Mouse (Mus musculus) frontal cortex, adult 2 months (tissue): ENCODE results near the gene Nxpe4. TPM values are rescaled to one million over a fixed set of nuclear protein-coding genes. Genes with fewer than 3 reads are reported as not detected.
A peak's percentile ranks its signal among the peaks of the same experiment; 100 is the strongest.
"Not testable (repeated sequence)": the region's sequence is repeated elsewhere in the genome, so short reads cannot be mapped to it uniquely, and the experiment has no call there.

Source experiments
- DNase-seq, 2 experiments: peaks; one replicate each; pipeline ENCODE4 v3.0.0; 2022; ENCODE audit warnings: low spot score in 1 of 2; ENCODE audit errors: extremely low spot score in 1 of 2
- polyA plus RNA-seq: library from polyadenylated mRNA; depleted of rRNA; stranded (reverse); fragments of >200 nt; gene quantifications from 2 replicates; pipeline ENCODE4 v1.2.3, GENCODE M21; 2012; rRNA removed

The Nxpe4 gene
- 10.1 and 12.8 TPM in 2 replicates for polyA plus RNA-seq

DNA sequence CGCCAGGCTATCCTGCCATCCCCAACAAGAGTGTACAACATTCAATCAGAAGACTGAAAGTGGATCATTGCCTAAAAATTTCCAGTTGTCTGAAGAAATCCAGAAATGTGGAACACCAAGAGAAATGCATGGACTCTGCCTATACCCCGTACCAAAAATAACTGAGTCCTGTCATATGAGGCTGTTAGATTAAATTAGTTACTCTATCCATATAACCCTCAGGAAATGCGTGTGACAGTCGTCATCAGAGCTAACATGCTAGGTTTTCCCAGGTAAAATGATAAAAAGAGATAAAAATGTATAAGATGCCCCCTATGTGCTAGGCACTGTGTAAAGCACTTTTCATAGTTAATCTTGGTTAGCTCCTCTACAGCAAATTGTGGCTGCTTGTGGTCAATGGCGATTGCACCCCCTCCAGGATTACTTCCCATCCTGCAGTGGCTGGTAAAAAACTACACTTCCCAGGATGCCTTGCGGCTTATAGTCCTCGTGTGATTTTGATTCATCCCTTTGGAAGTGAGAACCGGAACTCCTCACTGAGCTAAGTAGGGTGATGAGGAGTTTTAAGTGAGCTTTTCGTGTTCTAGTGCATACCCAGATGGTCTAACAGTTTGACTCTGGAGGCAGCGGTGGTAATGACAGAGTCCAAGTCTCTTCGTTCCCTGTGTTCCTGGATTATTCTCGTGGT lies at the start of gene Nxpe4:
Gene Nxpe4 (plus strand): TSS at position 519 of the 688 bp plus-strand sequence.
- DNase-seq = peak; percentile 85 to 96

DNA sequence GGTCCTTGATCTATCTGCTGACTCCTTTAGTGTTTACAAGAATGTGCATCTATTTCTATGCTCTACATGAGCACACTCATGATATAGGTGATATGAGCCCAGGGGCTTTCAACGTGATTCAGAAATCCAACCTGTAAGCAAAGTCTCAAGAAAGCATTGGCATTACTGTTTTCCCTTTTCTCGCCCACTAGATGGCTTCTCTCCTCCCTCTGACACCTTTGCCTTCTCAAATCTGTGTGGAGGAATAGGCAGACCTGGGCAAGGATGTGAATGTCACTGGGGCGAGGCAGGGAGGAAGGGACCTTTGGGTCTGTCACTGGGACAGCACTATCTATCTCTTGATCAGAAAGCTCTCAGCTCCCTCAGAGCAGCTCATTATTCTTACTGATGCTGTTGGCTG lies 35.0 kb upstream of the Nxpe4 start:
- no peak for DNase-seq

DNA sequence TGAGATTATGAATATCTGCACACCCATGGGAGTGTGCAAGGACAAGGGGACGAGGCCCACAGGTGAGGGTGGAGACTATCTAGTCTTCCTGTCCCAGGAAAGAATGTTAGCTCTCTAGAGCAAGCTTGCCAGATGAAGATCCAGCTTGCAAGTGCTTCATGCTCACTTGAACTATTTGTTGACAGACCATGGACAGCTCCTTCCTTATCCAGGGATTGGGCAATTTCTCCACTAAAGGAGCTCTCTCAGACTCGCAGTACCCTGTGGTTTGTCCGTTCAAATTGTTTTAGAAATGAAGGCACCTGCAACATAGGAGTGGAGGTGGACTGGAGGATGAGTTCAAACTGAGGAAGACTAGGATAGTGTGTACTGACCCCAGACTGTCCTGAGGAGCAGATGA lies 24.3 kb upstream of the Nxpe4 start:
- no peak for DNase-seq

DNA sequence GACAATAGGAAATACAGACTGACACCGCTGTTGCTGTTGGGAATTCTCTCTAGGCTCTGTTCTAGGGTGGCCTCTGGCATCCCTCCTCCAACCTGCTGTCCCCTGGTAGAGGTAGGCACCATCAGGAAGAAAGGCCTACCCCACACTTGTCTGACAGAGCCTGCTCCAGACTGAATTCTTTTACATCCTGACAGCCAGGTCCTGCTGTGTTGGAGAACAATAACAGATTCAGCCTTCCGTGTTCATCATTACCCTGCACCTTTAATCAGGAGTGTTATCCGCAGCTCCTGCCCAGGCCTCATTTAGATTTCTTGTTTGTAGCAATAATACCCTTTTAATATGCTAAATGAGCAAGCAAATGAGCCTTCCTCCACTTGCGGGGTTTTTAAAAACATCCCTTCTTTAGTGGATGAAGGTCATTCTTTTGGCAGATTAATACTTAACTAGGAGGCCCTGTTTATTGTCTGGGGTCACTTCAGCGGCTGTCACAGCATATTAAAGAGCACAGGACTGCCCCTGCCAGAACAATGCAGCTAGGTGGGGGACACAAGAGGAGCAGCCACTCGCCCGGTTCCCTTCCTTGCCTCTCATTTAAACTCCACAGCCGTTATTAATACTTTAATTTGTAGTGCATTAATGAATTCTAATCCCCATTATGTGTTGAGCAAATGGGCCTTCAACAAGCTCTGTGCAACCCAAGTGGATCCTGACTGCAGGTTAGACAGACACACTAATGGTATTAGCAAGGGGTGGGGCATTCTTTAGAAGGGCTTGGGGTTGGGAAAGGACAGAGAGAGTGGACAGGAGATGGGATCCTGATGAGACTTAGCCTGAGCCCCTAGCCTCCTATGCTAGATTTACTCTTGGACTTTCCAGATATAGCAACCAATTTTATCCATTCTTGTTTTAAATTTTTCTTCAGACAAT lies 21.1 kb upstream of the Nxpe4 start:
- no peak for DNase-seq

DNA sequence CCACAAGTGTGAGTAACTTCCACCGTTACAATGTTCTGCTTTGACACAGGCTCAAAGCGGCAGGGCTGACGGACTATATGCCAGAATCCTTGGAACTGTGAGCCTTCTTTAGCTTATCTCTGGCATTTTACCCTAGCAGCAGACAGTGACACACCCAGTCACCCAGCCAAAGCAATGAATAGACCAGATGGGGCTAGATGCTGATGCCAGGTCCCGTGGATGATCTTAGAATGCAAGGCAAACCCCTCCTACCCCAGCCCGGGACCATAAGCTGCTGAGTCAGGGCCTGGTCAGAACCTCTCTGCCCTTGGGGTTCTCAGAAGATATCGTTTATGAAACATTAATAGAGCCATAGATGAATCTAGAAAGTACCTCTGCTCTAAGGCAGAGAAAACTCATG lies 19.2 kb upstream of the Nxpe4 start:
- no peak for DNase-seq

DNA sequence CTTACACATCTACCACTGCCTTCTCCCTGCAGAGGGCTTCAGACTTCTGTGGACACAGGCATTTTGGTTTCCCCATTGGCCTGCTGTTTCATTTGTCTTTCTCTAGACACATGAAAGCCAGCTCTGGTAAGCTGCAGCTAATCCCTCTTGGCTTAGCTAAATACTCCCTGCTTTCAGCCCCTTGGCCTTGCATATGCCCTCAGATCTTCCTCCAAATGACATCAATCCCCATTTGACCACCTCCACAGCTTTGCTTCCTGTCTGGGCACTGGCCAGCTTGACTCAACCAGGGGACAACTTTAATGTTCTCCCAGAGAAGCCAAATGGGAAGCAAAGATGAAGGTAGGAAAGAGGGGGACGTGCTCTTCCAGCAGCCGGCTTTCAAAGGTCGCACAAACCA lies 15.1 kb upstream of the Nxpe4 start:
- no peak for DNase-seq

DNA sequence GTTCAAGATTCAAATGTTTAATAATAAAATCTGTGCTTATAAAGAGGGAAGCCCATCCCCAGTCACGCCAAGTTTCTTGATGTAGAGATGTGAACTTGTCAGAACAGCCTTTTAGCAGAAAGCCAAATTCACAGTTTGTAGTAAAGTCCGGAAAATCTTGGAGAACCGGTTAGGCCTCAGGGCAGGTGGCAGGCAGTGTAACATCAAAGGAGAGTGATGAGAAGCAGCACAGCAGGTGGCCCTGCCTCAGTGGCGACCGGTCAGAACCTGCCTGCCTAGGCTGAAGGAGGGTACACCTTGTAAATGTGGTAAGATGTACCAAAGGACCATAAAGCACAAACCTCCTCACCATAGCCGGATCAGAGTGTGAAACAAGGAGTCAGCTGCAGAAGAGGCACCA lies 4.7 kb downstream of the Nxpe4 start:
- not testable (repeated sequence) for DNase-seq

DNA sequence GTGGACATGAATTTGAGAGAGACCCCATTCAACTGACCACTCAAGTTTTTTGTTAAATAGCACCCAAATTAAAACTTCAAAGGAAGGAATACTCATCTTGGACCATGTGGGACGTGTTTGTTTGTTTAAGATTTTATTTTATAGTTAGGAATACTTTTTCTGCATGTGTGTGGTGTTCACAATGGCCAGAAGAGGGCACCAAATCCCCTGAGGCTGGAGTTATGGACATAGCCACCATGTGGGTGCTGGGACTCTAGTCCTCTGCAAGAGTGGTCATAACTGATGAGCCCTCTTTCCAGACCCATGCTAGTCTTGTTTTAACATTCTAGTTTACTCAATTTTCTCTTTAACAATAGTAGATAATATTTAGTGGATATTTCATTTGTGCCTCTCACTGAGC lies 14.9 kb downstream of the Nxpe4 start:
- DNase-seq = no peak

DNA sequence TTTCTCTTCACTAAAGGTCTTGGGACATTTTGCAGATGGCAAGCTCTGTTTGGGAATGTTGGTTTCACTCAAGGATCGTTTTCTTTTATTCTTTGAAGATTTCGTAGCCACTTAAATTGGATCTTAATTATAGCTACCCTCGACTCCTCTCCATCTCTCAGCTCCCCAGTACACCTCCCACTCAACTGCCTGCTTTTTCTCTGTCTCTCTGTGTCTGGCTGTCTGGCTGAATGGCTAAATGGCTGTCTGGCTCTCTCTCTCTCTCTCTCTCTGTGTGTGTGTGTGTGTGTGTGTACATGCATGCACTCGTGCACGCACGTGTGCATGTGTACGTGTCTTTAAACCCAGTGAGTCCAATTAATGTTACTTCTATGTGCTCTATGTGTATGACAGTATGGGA lies 19.5 kb downstream of the Nxpe4 start:
- DNase-seq = peak; percentile 28 to 53

DNA sequence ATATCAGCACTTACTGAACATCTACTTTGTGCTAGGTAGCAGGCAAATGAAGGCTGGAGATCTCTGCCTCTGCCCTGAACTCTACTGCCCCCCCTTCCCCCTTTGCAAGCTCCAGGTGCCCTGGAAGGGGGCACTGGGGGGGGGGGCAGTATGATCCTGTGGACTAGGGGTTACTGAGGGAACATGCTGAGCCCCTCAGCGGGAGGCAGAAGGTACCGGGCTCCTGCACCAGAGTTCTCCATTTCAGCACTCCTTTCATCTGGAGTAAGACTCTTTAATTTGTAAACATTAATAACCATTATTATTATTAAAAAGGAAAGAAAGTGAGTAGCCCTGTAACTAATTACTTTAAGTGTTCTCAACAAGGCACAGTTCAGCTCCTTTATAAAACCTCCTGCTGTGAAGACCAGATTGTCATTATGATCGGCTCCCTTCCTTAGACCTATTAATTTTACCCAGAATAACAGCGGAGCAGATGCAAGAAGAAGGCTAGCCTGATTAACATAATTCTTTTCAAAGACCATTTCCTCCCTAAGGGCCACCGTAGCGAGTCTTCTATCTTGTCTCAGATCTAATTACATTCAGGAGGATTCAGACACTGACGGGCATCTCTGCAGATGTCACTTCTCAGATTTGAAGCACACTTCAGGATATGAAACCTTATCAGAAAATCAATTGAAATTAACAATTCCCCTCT lies 21.0 kb downstream of the Nxpe4 start:
- no peak for DNase-seq

DNA sequence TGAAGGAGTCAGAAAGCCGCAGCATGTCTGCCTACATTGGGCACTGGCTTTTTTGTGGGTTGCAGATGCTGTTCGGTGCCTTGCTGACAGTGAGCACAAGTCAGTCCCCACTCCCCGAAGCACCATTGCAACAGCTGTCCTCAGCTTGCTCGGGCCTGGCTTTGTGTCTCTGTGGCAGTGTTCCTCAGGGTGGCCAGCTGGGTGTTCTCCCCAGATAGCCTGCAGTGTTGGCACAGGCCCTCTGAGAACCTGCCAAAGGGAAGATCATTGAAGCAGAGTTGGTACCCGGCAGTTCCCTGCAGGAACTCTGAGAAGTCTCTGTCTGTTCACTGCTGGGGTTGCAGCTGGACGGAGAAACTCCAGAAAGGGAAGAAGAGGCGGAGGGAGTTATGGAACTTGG lies 22.5 kb downstream of the Nxpe4 start:
- no peak for DNase-seq

DNA sequence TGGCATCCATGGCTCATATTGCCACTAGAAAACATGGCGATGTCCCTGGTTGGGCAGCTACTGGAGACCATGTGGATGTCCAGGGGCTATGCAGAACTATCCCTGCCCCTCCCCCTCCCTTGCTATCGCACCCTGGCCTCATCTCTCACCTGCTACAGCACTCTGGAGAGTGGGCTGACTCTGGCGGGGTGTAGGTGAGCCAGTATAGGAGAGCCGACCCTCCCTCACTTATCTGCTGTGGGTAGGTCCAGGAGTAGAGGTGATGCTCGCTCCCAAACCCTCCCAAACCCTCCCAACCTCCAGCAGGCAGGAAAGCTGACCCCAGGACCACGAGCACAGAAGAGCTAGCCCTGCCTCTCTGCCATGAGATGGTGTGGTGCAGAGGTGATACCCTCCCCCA lies 27.0 kb downstream of the Nxpe4 start:
- DNase-seq = no peak

DNA sequence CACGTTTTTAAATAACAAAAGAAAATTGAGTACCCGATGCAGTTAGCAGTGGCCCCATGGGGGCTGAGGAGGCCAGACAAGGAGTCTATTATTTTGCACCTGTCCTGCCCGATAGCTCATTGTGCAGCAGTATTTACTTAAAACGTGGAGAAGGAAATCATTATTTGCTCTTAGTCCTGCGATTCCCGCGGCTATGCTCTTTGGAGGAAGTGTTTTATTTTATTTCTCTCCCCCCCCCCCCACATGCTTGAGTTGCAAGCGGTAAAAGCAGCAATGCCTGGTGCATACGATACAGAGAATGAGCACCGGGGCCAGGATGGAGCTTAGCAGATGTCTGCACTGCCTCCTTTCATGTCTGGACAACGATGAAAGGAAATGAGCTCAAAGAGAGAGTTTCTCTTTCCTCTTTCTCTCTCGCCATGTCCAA lies 35.6 kb downstream of the Nxpe4 start:
- DNase-seq = no peak

DNA sequence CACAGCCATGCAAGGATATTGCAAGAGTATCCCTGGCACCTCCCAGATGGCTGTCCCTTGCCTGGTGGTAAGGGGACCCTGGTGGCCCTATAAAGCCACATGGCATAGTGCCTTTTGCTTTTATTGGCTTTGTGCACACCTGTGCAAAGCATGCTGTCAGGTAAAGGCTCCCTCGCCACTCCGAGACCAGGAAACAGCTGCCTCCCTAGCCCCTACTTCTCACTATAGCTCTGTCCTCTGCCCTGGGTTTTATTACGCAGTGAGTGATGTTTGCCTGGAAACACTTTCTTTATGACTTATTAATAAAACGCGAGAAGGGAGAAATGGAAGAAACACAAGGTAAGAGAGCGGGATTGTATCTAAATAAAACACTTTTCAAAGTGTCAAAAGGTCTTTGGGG lies 49.1 kb downstream of the Nxpe4 start:
- no peak for DNase-seq

DNA sequence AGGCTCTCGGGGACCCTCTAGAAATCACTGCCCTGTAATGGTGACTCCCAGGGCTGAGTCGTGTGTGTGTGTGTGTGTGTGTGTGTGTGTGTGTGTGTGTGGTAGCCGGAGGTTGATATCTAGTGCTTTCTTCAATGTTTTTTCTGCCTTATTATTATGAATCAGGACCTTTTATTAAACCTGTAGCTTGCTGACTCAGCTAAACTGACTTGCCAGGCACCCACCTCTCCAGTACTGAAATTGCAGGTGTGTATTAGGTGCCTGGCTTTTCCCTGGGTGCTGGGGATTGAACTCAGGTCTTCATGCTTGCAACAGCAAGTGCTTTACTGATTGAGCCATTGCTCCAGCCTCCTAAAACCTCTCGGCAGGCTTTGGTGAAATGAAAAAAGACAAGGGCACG lies 50.1 kb downstream of the Nxpe4 start:
- no peak for DNase-seq

DNA sequence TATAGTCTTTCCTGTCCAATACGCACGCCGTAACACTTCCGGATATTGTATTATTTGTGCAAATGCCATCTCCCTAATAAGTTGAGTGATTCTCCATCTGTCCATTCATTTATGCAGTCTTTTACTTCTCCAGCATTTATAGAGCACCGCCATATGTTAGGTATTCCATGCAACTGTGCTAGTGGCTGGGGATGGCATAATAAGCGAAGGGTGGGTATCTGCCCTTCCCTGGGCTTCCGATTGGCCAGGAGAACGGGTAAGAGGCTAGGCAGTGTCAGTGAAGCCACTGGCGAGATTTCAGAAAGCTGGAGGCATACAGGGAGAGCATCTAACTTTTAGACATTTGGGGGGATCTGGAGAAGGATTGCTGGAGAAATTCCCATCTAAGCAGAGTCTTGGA lies 52.9 kb downstream of the Nxpe4 start:
- no peak for DNase-seq

DNA sequence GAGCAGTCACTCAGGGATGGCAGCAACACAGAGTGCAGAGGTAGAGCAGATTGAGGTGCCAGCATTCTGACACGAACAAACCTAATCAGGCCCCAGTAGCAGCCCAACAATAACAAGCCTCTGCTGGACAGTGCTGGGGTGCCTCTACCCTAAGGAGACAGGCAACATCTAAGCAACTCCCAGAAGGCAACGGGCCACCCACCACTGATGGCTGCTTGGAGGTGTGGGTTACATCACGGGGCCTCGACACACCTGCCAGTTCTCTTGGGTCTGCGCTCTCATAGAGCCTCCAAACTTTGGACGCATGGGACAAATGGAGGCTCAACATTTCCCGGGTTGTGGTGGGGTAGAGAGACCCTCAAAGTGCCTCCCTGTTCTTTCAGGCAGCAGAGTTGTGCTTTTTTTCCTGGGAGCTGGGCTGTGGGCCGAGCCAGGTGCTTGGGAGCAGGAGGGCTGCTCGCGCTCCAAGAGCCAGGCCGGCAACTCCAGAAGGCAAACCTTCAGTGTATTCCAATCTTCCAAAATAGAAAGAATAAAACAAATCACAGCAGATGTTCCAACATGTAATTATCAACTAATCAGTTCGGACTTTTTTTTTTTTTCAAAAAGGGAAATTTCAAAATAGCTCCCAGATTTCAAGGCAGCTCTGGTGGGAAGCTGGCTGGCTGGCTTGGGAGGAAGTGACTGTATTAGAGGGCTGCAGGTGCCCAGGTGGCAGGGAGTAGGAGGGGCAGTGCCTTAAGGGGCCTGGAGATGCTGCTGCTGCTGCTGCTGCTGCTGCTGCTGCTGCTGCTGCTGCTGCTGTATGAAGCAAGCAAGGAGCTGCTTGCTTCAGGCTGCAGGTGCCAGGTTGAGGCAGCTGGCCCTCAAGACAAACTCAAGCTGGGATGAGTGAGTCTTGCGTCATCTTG lies 54.5 kb downstream of the Nxpe4 start:
- no peak for DNase-seq

DNA sequence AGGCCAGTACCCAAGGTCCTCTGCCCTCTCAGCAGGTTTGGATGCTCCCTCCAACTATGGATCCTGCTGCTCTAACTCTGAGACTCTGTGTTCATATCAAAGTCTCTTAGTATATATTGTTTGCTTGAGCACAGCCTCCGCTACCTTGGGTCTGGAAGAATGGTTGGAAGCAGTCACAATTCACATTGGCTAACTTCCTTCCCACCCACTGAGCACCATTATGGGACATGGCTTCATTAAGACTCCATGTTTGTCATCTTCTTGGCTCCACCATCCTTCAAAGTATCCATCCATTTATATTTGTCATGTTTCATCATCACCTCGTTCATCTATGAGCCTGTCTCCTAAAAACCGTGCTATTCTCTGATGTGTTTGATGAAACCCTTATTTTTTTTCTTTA lies 68.9 kb downstream of the Nxpe4 start:
- no peak for DNase-seq

DNA sequence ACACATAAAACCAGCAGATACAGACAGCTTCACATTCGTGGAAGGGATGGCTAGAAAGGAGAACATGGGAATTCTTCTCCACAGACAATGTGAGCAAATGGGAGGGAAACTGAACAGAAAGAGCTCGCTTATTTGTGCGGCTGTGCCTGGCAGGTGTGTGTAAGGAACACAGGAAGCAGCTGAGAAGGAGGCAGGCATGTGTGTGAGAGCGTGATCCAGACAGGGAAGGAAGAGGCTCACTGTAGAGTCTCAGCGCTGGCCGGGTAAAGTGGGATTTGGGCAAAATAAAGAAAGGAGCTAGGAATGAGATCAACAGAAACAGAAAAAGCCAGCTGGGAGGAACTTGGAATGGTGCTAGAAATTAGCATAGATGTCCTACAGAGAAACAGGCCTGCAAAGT lies 74.6 kb downstream of the Nxpe4 start:
- no peak for DNase-seq

DNA sequence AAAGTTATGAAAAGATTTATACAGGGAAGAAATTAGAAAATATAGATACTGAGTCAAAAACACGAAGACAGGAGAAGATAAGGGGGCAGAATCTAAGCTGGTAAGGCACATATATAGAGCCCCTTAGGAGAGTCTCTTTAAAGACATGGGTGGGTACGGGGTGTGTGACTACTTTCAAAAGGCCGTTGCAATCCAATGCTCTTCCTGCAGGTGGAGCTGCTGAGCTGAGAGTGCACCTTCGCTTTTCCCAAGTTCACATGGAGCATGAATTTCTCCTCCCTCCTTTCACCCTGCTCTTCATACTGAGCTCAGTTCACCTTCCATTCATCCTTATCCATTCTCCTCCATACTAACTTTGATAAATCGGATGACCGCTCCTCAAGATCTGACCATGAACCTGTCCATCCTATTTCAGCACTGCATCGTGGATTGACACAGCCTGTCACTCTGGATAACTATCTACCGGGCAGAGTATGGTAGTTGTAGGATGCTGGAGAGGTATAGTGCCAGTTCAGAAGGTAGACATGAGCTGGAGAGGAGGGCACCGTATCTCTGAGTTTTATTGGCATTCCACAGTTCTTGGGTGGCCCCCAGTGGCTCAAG lies 76.4 kb downstream of the Nxpe4 start:
- DNase-seq = peak in 1 of 2 experiments; percentile 66
